Mouse (Mus musculus) ES-CJ7 (cell line): ENCODE data around the gene Plppr5.
A peak's percentile ranks its signal among the peaks of the same experiment; 100 is the strongest.

ENCODE experiments used
- DNase-seq: peaks from one replicate; pipeline ENCODE4 v3.0.0; 2011; ENCODE audit warnings: low read depth, low spot score

The Plppr5 gene

GRCm38 (mm10) chr3:117696350-117696749 lies 121.7 kb downstream of the Plppr5 start:
- DNase-seq = peak; percentile 6

GRCm38 (mm10) chr3:117708788-117709187 lies 134.2 kb downstream of the Plppr5 start:
- DNase-seq = no peak

- DNase-seq = no peak
Measured at GRCm38 (mm10) chr3:117716534-117717280, 142.1 kb downstream of the Plppr5 start.

GRCm38 (mm10) chr3:117723390-117723789 lies 148.8 kb downstream of the Plppr5 start:
- DNase-seq = no peak

- no peak for DNase-seq
Measured at GRCm38 (mm10) chr3:117724521-117724920, 149.9 kb downstream of the Plppr5 start.

- no peak for DNase-seq
Measured at GRCm38 (mm10) chr3:117725501-117725900, 150.9 kb downstream of the Plppr5 start.

GRCm38 (mm10) chr3:117728136-117728535 lies 153.5 kb downstream of the Plppr5 start:
- peak; percentile 55 for DNase-seq

- DNase-seq = no peak
Measured at GRCm38 (mm10) chr3:117729121-117730072, 154.8 kb downstream of the Plppr5 start.

- no peak for DNase-seq
Measured at GRCm38 (mm10) chr3:117731545-117731944, 156.9 kb downstream of the Plppr5 start.

- DNase-seq = no peak
Measured at GRCm38 (mm10) chr3:117732661-117733060, 158.0 kb downstream of the Plppr5 start.
